Mouse (Mus musculus) erythroblast, adult 5-6 weeks (primary cell): ENCODE data around the gene Tomm70a. TPM values are rescaled to one million over a fixed set of nuclear protein-coding genes. Genes with fewer than 3 reads are reported as not detected.

Experiments
- ATAC-seq: replicated peaks from 2 replicates; pipeline ENCODE4 v1.8.0; 2016; ENCODE audit warnings: moderate number of reproducible peaks, mild to moderate bottlenecking, moderate TSS enrichment, inconsistent platforms; ENCODE audit not compliant: poor library complexity, low FRiP score, severe bottlenecking
- total RNA-seq, 2 experiments: library from RNA; stranded (forward) in 1 of 2; stranded (reverse) in 1 of 2; fragments of 150-400 nt in 1 of 2; fragments of 200-764, 138-1000 nt in 1 of 2; gene quantifications; 2 replicates each; pipeline versions ENCODE4 v1.2.3 to v1.2.4; 2015 to 2017; ENCODE audit warnings: low replicate concordance in 2 of 2

Gene Tomm70a
- total RNA-seq, 2 experiments from 2014 or later, result 13.0 to 26.3 TPM

GRCm38 (mm10) chr16:57181180-57181579 lies 59.7 kb downstream of the Tomm70a start:
- ATAC-seq, result no peak

DNA sequence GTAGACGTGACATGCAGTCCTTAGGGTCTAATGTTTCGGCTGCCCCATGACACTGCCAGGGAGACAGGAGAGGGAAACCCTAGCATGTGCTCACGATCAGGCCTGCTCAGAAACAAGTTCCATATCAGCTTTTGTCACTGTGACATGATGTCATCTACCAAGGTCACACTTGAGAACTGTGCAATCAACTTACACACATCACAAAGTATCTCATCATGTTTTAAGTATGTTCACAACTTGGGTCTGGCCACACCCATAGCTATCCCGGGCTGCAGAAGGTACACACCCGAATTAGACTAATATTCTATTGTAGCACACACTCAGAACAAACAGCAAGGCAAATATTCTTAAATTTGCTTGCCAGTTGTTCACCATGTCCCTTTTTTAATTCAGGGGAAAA lies 60.5 kb downstream of the Tomm70a start:
- no peak for ATAC-seq

- no peak for ATAC-seq
Observed at GRCm38 (mm10) chr16:57186618-57187017, 65.1 kb downstream of the Tomm70a start.

DNA sequence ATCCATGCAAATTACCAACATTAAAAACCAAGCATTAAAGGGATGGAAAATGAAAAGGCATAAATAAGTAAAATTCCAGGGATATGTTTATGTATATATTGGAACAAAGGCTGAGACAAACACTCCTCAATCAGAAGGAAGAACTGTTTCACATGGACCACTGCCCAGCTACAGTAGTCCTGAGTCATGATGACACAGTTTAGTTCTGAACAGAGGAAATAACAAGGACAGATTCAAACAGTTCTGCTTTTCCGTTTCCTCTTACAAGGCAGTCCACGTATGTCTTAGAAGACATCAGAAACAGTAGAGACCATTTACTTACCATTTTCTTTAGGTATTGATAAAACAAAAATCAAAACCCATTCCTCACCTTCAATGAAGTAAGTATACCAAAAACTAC lies 68.0 kb downstream of the Tomm70a start:
- ATAC-seq, result no peak

- ATAC-seq, result no peak
Observed at GRCm38 (mm10) chr16:57190390-57190789, 68.9 kb downstream of the Tomm70a start.

DNA sequence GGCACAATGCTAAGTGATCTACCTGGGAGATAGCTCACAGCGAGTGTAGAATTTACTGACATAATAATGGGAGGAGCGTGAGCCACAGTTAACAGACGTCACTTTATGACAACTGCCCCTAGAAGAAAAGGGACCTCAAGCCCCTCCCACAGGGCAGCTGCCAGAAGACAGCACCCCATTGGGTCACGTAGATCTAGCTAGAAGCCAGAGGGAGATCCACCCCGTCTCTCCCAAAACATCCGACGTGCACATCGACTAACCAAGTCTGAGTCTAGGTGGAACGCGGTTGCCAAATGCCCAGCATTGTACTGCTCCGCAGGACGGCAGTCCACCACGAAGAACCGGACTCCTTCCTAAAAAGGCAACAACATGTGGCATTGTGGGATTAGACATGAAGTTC lies 69.7 kb downstream of the Tomm70a start:
- no peak for ATAC-seq

DNA sequence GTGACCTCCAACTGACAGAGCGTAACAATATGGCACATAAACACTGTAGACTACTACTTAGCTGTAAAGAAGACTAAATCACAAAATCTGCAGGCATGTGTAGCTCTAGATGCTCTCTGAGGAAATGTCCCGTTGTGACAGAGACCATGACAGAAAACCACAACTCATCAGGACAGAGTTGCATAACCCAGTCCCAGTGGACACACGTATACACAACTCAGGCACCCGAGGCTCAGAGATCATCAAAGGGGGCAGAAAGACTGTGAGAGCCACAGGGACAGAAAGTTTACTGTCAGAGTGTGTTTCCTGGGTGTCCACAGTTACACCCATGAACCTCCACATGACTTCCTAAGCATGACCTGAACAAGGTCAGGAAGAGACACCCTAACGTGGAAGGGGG lies 75.1 kb downstream of the Tomm70a start:
- no peak for ATAC-seq

- ATAC-seq, result no peak
Observed at GRCm38 (mm10) chr16:57197281-57197680, 75.8 kb downstream of the Tomm70a start.

Other genes starting within 250 kb of the Tomm70a start
- gene Tmem45a, start 235.5 kb upstream of the Tomm70a start, total RNA-seq (2015; ENCODE audit: low replicate concordance), result not detected in 2 replicates
- 0.34 TPM in 1 of 2 replicates, not detected in the other for gene Tmem45a, start 235.5 kb upstream of the Tomm70a start, total RNA-seq (2017; ENCODE audit: low replicate concordance)
- not detected in 2 replicates for gene Lnp1, start 193.6 kb upstream of the Tomm70a start, total RNA-seq (2015; ENCODE audit: low replicate concordance)
- gene Lnp1, start 193.6 kb upstream of the Tomm70a start, total RNA-seq (2017; ENCODE audit: low replicate concordance), result not detected in 2 replicates
- gene Tmem45a2, start 50.3 kb upstream of the Tomm70a start, total RNA-seq (2015; ENCODE audit: low replicate concordance), result 0.63 and 2.9 TPM in 2 replicates
- gene Tmem45a2, start 50.3 kb upstream of the Tomm70a start, total RNA-seq (2017; ENCODE audit: low replicate concordance), result 3.2 TPM in 1 of 2 replicates, not detected in the other
- gene Nit2, start 45.6 kb downstream of the Tomm70a start, total RNA-seq (2015; ENCODE audit: low replicate concordance), result 0.77 and 9.0 TPM in 2 replicates
- gene Nit2, start 45.6 kb downstream of the Tomm70a start, total RNA-seq (2017; ENCODE audit: low replicate concordance), result 3.2 and 11.7 TPM in 2 replicates
- 6.5 and 13.8 TPM in 2 replicates for gene Tbc1d23, start 109.8 kb downstream of the Tomm70a start, total RNA-seq (2015; ENCODE audit: low replicate concordance)
- 13.4 and 14.4 TPM in 2 replicates for gene Tbc1d23, start 109.8 kb downstream of the Tomm70a start, total RNA-seq (2017; ENCODE audit: low replicate concordance)
- not detected in 2 replicates for gene Tmem30c, start 171.2 kb downstream of the Tomm70a start, total RNA-seq (2015; ENCODE audit: low replicate concordance)
- not detected in 2 replicates for gene Tmem30c, start 171.2 kb downstream of the Tomm70a start, total RNA-seq (2017; ENCODE audit: low replicate concordance)
- gene Filip1l, start 231.4 kb downstream of the Tomm70a start, total RNA-seq (2015; ENCODE audit: low replicate concordance), result 6.1 and 23.4 TPM in 2 replicates
- 4.0 and 5.4 TPM in 2 replicates for gene Filip1l, start 231.4 kb downstream of the Tomm70a start, total RNA-seq (2017; ENCODE audit: low replicate concordance)